Mouse (Mus musculus): ENCODE measurements around the gene D230025D16Rik. TPM values are rescaled to one million over a fixed set of nuclear protein-coding genes. Genes with fewer than 3 reads are reported as not detected.
A peak's percentile ranks its signal among the peaks of the same experiment; 100 is the strongest.
"Not testable (repeated sequence)": the region's sequence is repeated elsewhere in the genome, so short reads cannot be mapped to it uniquely, and the experiment has no call there.

Gene D230025D16Rik
- polyA plus RNA-seq, 1 experiment from 2014 or later = 35.4 TPM

- TF ChIP-seq CTCF (IDR thresholded peaks at IDR 0.05; ENCODE audit: low read depth) = peak; percentile 52; the same call in 1 of the 2 replicates
- peak; percentile 84 for ATAC-seq (ENCODE audit: insufficient read depth)
- peak overlapping the region; percentile 75 for H3K27ac ChIP-seq (ENCODE audit: low read depth)
- H3K9ac ChIP-seq = peak overlapping the region; percentile 54
- H3K4me1 ChIP-seq (ENCODE audit: insufficient read depth) = no peaks in the 10 kb centered on the region; the same call in 1 of the 2 replicates
- peak; percentile 98 for DNase-seq
- H3K9me3 ChIP-seq (ENCODE audit: low read depth, low read length) = no peaks in the 10 kb centered on the region
- H3K4me3 ChIP-seq (ENCODE audit: low read depth, low read length) = peak overlapping the region; percentile 51
- H3K36me3 ChIP-seq (ENCODE audit: insufficient read depth) = no peaks in the 10 kb centered on the region
- H3K4me2 ChIP-seq = peak overlapping the region; percentile 84
- under 1% methylated on average over 53 of the region's 53 CpGs for WGBS
- H3K27me3 ChIP-seq (ENCODE audit: insufficient read depth, low read length) = peaks cover 13% of the 10 kb centered on the region
Observed at GRCm38 (mm10) chr8:105288958-105289732, 64.2 kb downstream of the D230025D16Rik start.

DNA sequence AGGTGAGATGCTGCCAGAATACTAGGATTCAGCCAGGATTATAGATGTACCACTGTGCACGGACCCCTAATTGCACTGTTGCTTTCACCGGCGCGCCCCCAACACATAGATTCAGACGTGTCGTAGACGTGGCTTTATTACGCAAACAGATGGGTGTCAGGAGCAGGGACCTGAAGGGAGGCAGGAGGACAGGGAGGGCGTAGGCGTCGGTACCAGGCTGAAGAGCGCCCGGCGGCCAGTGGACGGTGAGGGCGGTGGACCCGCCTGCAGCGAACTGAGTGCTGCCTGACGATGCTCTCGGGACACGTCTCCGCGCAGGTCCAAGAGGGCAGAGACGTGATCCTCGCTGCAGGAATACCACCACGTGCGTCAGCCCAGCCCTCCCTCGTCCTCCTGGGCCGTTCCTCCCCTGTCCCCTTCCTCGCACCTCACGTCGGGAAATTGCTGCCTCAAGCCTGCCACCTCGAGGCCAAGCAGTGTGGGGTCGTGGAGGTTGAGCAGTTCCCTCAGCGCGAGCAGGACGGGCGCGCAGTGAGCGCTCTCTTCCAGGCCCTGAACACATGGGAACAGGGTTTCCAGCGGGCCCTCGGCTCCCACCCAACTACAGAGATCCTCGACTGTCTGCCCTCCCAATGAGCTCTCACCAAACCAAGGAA, 65.0 kb downstream of the D230025D16Rik start, which contains the start of gene 4931428F04Rik:
Gene 4931428F04Rik (minus strand): TSS at position 60 of the 656 bp plus-strand sequence.
- WGBS = 1% methylated on average over 43 of the region's 43 CpGs
- Histone ChIP-seq H3K27me3 (ENCODE audit: insufficient read depth, low read length) (peaks cover 13% of the 10 kb centered on the region), H3K27ac (ENCODE audit: low read depth) (peak within 1 kb of the TSS; percentile 75), H3K36me3 (ENCODE audit: insufficient read depth) (no peaks in the 10 kb centered on the region), H3K4me3 (ENCODE audit: low read depth, low read length) (peak within 1 kb of the TSS; percentile 51), H3K4me2 (peak within 1 kb of the TSS; percentile 84), H3K9me3 (ENCODE audit: low read depth, low read length) (no peaks in the 10 kb centered on the region), H3K9ac (peak within 1 kb of the TSS; percentile 54), H3K4me1 (ENCODE audit: insufficient read depth) (no peaks in the 10 kb centered on the region; the same call in 1 of the 2 replicates)
- peak; percentile 73 for TF ChIP-seq CTCF (IDR thresholded peaks at IDR 0.05; ENCODE audit: low read depth)
- ATAC-seq (ENCODE audit: insufficient read depth) (peak; percentile 42), DNase-seq (peak; percentile 72)

DNA sequence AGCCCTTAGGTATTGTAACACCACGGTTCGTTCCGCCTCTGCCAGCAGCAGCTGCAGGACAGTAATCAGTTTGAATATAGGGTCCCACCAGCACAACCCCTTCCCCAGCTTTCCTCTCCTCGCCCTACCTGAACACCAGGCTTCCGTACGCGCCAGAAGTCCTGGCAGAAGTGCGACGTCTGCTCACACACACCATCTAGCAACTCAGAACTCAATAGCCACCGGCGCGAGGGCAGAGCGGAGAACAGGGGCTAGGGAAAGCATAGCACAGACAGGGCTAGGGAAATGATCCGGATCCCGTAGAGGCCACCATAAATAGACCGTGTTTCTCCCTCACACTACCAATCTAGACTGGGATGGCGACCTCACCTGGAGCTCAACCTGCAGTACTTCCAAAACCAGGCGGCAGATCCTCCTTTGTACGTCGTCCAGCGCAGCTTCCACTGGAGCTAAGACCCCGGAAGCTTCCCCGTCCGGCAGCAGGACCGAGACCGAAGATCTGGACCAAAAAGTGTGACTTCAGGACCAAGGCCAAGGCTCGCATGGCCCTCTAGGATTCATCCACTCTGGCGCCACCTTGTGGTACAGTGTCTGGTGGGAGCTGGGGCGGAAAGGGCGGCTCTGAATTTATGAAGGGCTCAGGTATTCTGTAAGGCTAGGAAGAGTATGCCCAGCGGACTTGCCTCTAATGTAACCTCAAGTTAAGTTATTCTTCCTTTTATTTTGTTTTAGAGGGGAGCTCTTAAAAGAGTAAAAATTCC, 65.8 kb downstream of the D230025D16Rik start:
- ATAC-seq (ENCODE audit: insufficient read depth) (peak; percentile 1; the same call in 1 of the 2 replicates), DNase-seq (peak; percentile 98)
- Histone ChIP-seq H3K4me2 (peak overlapping the region; percentile 84), H3K9me3 (ENCODE audit: low read depth, low read length) (no peaks in the 10 kb centered on the region), H3K36me3 (ENCODE audit: insufficient read depth) (no peaks in the 10 kb centered on the region), H3K4me1 (ENCODE audit: insufficient read depth) (no peaks in the 10 kb centered on the region; the same call in 1 of the 2 replicates), H3K4me3 (ENCODE audit: low read depth, low read length) (no peak overlapping the region; the same call in 1 of the 2 replicates), H3K27me3 (ENCODE audit: insufficient read depth, low read length) (peaks cover 13% of the 10 kb centered on the region), H3K27ac (ENCODE audit: low read depth) (no peak overlapping the region), H3K9ac (no peak overlapping the region)
- 7% methylated on average over 31 of the region's 31 CpGs for WGBS
- peak; percentile 96 for TF ChIP-seq CTCF (IDR thresholded peaks at IDR 0.05; ENCODE audit: low read depth)

DNA sequence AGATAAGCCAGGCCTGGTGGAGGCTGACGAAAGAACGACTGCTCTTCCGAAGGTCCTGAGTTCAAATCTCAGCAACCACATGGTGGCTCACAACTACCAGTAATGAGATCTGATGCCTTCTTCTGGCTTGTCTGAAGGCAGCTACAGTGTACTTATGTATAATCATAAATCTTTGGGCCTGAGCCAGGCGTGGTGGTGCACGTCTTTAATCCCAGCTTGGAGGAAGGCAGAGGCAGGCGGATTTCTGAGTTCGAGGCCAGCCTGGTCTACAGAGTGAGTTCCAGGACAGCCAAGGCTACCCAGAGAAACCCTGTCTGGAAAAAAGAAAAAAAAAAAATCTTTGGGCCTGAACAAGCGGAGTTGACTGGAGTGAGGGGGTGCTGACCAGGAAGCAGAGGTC, 66.4 kb downstream of the D230025D16Rik start:
- H3K27me3 ChIP-seq (ENCODE audit: insufficient read depth, low read length) = peaks cover 13% of the 10 kb centered on the region
- H3K36me3 ChIP-seq (ENCODE audit: insufficient read depth); H3K4me1 ChIP-seq (ENCODE audit: insufficient read depth); ATAC-seq (ENCODE audit: insufficient read depth); DNase-seq; H3K4me3 ChIP-seq (ENCODE audit: low read depth, low read length); H3K4me2 ChIP-seq; H3K27ac ChIP-seq (ENCODE audit: low read depth); H3K9me3 ChIP-seq (ENCODE audit: low read depth, low read length); H3K9ac ChIP-seq: not testable (repeated sequence)
- WGBS = 74% methylated on average over 8 of the region's 8 CpGs

GRCm38 (mm10) chr8:105291802-105292201, 66.9 kb downstream of the D230025D16Rik start:
- not testable (repeated sequence) for H3K4me1 ChIP-seq (ENCODE audit: insufficient read depth); H3K27ac ChIP-seq (ENCODE audit: low read depth); H3K36me3 ChIP-seq (ENCODE audit: insufficient read depth); H3K9ac ChIP-seq; H3K4me2 ChIP-seq; DNase-seq; H3K9me3 ChIP-seq (ENCODE audit: low read depth, low read length); ATAC-seq (ENCODE audit: insufficient read depth); H3K4me3 ChIP-seq (ENCODE audit: low read depth, low read length)
- WGBS = 67% methylated on average over 3 of the region's 3 CpGs
- peak; percentile 28 for TF ChIP-seq CTCF (IDR thresholded peaks at IDR 0.05; ENCODE audit: low read depth)
- H3K27me3 ChIP-seq (ENCODE audit: insufficient read depth, low read length) = peaks cover 13% of the 10 kb centered on the region

DNA sequence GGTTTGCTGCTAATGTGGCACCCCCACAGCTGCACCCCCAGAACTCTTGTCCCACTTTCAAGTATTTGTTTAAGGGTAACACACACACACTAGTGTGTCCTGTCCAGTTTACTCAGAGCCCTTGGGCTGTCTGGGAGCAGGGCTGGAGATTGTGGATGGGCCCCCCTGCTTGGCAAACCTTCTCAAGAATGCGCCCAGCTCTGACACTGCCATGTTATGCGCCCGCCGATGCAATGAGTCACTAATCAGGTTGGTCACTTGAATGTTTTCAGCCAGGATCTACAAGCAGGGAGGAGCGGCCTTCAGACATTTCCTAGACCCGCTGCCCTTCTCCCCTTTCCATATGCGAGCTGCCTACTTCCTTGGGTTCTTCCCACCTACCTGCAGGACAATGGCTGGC, 67.5 kb downstream of the D230025D16Rik start:
- Histone ChIP-seq H3K4me2 (no peak overlapping the region), H3K36me3 (ENCODE audit: insufficient read depth) (no peaks in the 10 kb centered on the region), H3K27ac (ENCODE audit: low read depth) (no peak overlapping the region), H3K9me3 (ENCODE audit: low read depth, low read length) (no peaks in the 10 kb centered on the region), H3K4me1 (ENCODE audit: insufficient read depth) (no peaks in the 10 kb centered on the region; the same call in 1 of the 2 replicates), H3K4me3 (ENCODE audit: low read depth, low read length) (no peak overlapping the region), H3K27me3 (ENCODE audit: insufficient read depth, low read length) (peaks cover 13% of the 10 kb centered on the region), H3K9ac (no peak overlapping the region)
- WGBS = 72% methylated on average over 7 of the region's 7 CpGs
- ATAC-seq (ENCODE audit: insufficient read depth) (no peak), DNase-seq (no peak)
- no peak for TF ChIP-seq CTCF (IDR thresholded peaks at IDR 0.05; ENCODE audit: low read depth)
